Mouse (Mus musculus): Measurements from ENCODE around the gene Il33. TPM values are rescaled to one million over a fixed set of nuclear protein-coding genes. Genes with fewer than 3 reads are reported as not detected.
"Not testable (repeated sequence)": the region's sequence is repeated elsewhere in the genome, so short reads cannot be mapped to it uniquely, and the experiment has no call there.

Il33 gene
- polyA plus RNA-seq, 1 experiment from 2014 or later = 3.0 TPM

- 91% methylated on average over 6 of the region's 6 CpGs for WGBS
- no peak for ATAC-seq (ENCODE audit: low FRiP score, low read depth)
- H3K27ac ChIP-seq (replicated peaks) = no peak overlapping the region
- H3K9me3 ChIP-seq = no peaks in the 10 kb centered on the region
- no peaks in the 10 kb centered on the region for H3K4me1 ChIP-seq (replicated peaks)
- no peak overlapping the region for H3K4me3 ChIP-seq
- H3K4me2 ChIP-seq = no peak overlapping the region
- no peaks in the 10 kb centered on the region for H3K36me3 ChIP-seq
- H3K27me3 ChIP-seq = no peaks in the 10 kb centered on the region
- no peak overlapping the region for H3K9ac ChIP-seq
Observed at GRCm38 (mm10) chr19:29942358-29942757, 17.4 kb downstream of the Il33 start.

GRCm38 (mm10) chr19:29944426-29944825, 19.5 kb downstream of the Il33 start:
- H3K9ac ChIP-seq = no peak overlapping the region
- peaks cover 12% of the 10 kb centered on the region for H3K4me1 ChIP-seq (replicated peaks)
- H3K4me3 ChIP-seq = no peak overlapping the region
- ATAC-seq (ENCODE audit: low FRiP score, low read depth) = no peak
- no peak overlapping the region for H3K27ac ChIP-seq (replicated peaks)
- no peak overlapping the region for H3K4me2 ChIP-seq
- H3K27me3 ChIP-seq = no peaks in the 10 kb centered on the region
- WGBS = 87% methylated on average over 5 of the region's 5 CpGs
- H3K36me3 ChIP-seq = no peaks in the 10 kb centered on the region
- H3K9me3 ChIP-seq = no peaks in the 10 kb centered on the region

GRCm38 (mm10) chr19:29944935-29945334, 20.0 kb downstream of the Il33 start:
- H3K27ac ChIP-seq (replicated peaks); H3K36me3 ChIP-seq; H3K9ac ChIP-seq; ATAC-seq (ENCODE audit: low FRiP score, low read depth); H3K4me3 ChIP-seq; H3K9me3 ChIP-seq; H3K27me3 ChIP-seq; H3K4me2 ChIP-seq: not testable (repeated sequence)
- 77% methylated on average over 4 of the region's 4 CpGs for WGBS
- H3K4me1 ChIP-seq (replicated peaks) = peaks cover 12% of the 10 kb centered on the region

- no peak for ATAC-seq (ENCODE audit: low FRiP score, low read depth)
- Histone ChIP-seq H3K4me2 (no peak overlapping the region), H3K4me3 (no peak overlapping the region), H3K36me3 (no peaks in the 10 kb centered on the region), H3K9ac (no peak overlapping the region), H3K27ac (replicated peaks) (no peak overlapping the region), H3K9me3 (no peaks in the 10 kb centered on the region), H3K4me1 (replicated peaks) (peaks cover 12% of the 10 kb centered on the region), H3K27me3 (no peaks in the 10 kb centered on the region)
- WGBS = 11% methylated on average over 11 of the region's 11 CpGs
Observed at GRCm38 (mm10) chr19:29945557-29946422, 20.9 kb downstream of the Il33 start.

- Histone ChIP-seq H3K27ac (replicated peaks) (no peak overlapping the region), H3K4me1 (replicated peaks) (peaks cover 12% of the 10 kb centered on the region), H3K27me3 (no peaks in the 10 kb centered on the region), H3K4me3 (no peak overlapping the region), H3K9me3 (no peaks in the 10 kb centered on the region), H3K4me2 (no peak overlapping the region), H3K9ac (no peak overlapping the region), H3K36me3 (no peaks in the 10 kb centered on the region)
- ATAC-seq (ENCODE audit: low FRiP score, low read depth) = no peak
Observed at GRCm38 (mm10) chr19:29946423-29946716, 21.5 kb downstream of the Il33 start.

- H3K9ac ChIP-seq = no peak overlapping the region
- H3K4me2 ChIP-seq = no peak overlapping the region
- no peaks in the 10 kb centered on the region for H3K36me3 ChIP-seq
- H3K4me3 ChIP-seq = no peak overlapping the region
- 51% methylated on average over 9 of the region's 9 CpGs for WGBS
- no peak overlapping the region for H3K27ac ChIP-seq (replicated peaks)
- peaks cover 12% of the 10 kb centered on the region for H3K4me1 ChIP-seq (replicated peaks)
- ATAC-seq (ENCODE audit: low FRiP score, low read depth) = no peak
- H3K27me3 ChIP-seq = no peaks in the 10 kb centered on the region
- H3K9me3 ChIP-seq = no peaks in the 10 kb centered on the region
Observed at GRCm38 (mm10) chr19:29947056-29947455, 22.1 kb downstream of the Il33 start.

GRCm38 (mm10) chr19:29947891-29948801, 23.2 kb downstream of the Il33 start:
- peaks cover 12% of the 10 kb centered on the region for H3K4me1 ChIP-seq (replicated peaks)
- peak; percentile 96 for ATAC-seq (ENCODE audit: low FRiP score, low read depth)
- 0 out of 2 replicates have a peak overlapping the region, but pooled peaks have one; percentile 26 for H3K27ac ChIP-seq (replicated peaks)
- H3K4me2 ChIP-seq = peak overlapping the region; percentile 70
- H3K9ac ChIP-seq = peak overlapping the region; percentile 15; the same call in 1 of the 2 replicates
- H3K27me3 ChIP-seq = no peaks in the 10 kb centered on the region
- H3K36me3 ChIP-seq = no peaks in the 10 kb centered on the region
- peak overlapping the region; percentile 41 for H3K4me3 ChIP-seq
- H3K9me3 ChIP-seq = no peaks in the 10 kb centered on the region
- 22% methylated on average over 25 of the region's 25 CpGs for WGBS

GRCm38 (mm10) chr19:29952538-29952937, 27.6 kb downstream of the Il33 start:
- H3K4me2 ChIP-seq = no peak overlapping the region
- H3K9me3 ChIP-seq = no peaks in the 10 kb centered on the region
- no peak overlapping the region for H3K4me3 ChIP-seq
- no peaks in the 10 kb centered on the region for H3K36me3 ChIP-seq
- no peak overlapping the region for H3K27ac ChIP-seq (replicated peaks)
- H3K4me1 ChIP-seq (replicated peaks) = peaks cover 12% of the 10 kb centered on the region
- WGBS = 96% methylated on average over 5 of the region's 5 CpGs
- H3K9ac ChIP-seq = no peak overlapping the region
- no peaks in the 10 kb centered on the region for H3K27me3 ChIP-seq
- no peak for ATAC-seq (ENCODE audit: low FRiP score, low read depth)

GRCm38 (mm10) chr19:29953833-29954232, 28.9 kb downstream of the Il33 start:
- H3K4me3 ChIP-seq = no peak overlapping the region
- WGBS = 95% methylated on average over 3 of the region's 3 CpGs
- no peak overlapping the region for H3K27ac ChIP-seq (replicated peaks)
- no peak overlapping the region for H3K4me2 ChIP-seq
- no peaks in the 10 kb centered on the region for H3K27me3 ChIP-seq
- H3K36me3 ChIP-seq = no peaks in the 10 kb centered on the region
- H3K4me1 ChIP-seq (replicated peaks) = peaks cover 2% of the 10 kb centered on the region
- no peak overlapping the region for H3K9ac ChIP-seq
- H3K9me3 ChIP-seq = no peaks in the 10 kb centered on the region
- ATAC-seq (ENCODE audit: low FRiP score, low read depth) = no peak

GRCm38 (mm10) chr19:29955454-29955853, 30.5 kb downstream of the Il33 start:
- H3K9me3 ChIP-seq = no peaks in the 10 kb centered on the region
- H3K4me1 ChIP-seq (replicated peaks) = no peaks in the 10 kb centered on the region

GRCm38 (mm10) chr19:29960906-29961305, 36.0 kb downstream of the Il33 start:
- Histone ChIP-seq H3K27ac (replicated peaks) (no peak overlapping the region), H3K9me3 (no peaks in the 10 kb centered on the region), H3K27me3 (no peaks in the 10 kb centered on the region), H3K9ac (no peak overlapping the region), H3K4me1 (replicated peaks) (no peaks in the 10 kb centered on the region), H3K4me3 (no peak overlapping the region), H3K36me3 (no peaks in the 10 kb centered on the region), H3K4me2 (no peak overlapping the region)
- no peak for ATAC-seq (ENCODE audit: low FRiP score, low read depth)
- WGBS = 89% methylated on average over 4 of the region's 4 CpGs

More at GRCm38 (mm10) chr19:29955454-29955853, 30.5 kb downstream of the Il33 start:
- Histone ChIP-seq H3K4me3 (no peak overlapping the region), H3K9ac (no peak overlapping the region), H3K27ac (replicated peaks) (no peak overlapping the region), H3K36me3 (no peaks in the 10 kb centered on the region), H3K27me3 (no peaks in the 10 kb centered on the region), H3K4me2 (no peak overlapping the region)
- 85% methylated on average over 2 of the region's 2 CpGs for WGBS
- ATAC-seq (ENCODE audit: low FRiP score, low read depth) = no peak

- no peak for ATAC-seq (ENCODE audit: low FRiP score, low read depth)
- Histone ChIP-seq H3K36me3 (no peaks in the 10 kb centered on the region), H3K4me1 (replicated peaks) (no peaks in the 10 kb centered on the region), H3K4me2 (no peak overlapping the region), H3K27ac (replicated peaks) (no peak overlapping the region), H3K9ac (no peak overlapping the region), H3K4me3 (no peak overlapping the region), H3K9me3 (no peaks in the 10 kb centered on the region), H3K27me3 (no peaks in the 10 kb centered on the region)
- 86% methylated on average over 6 of the region's 6 CpGs for WGBS
Observed at GRCm38 (mm10) chr19:29961842-29962241, 36.9 kb downstream of the Il33 start.

Data from hindbrain, embryonic 15.5 days (tissue).